Mouse (Mus musculus) limb, embryonic 15.5 days (tissue): Measurements from ENCODE around the gene Cplane1. TPM values are rescaled to one million over a fixed set of nuclear protein-coding genes. Genes with fewer than 3 reads are reported as not detected.

Experiments
- ATAC-seq: fragments of 200-750 bp; cut with Nextera tagmentation; 2 replicates; pipeline ENCODE4 v1.8.0; 2017; ENCODE audit warnings: low read depth, moderate TSS enrichment; ENCODE audit not compliant: insufficient number of reproducible peaks, low FRiP score, low TSS enrichment
- H3K27ac ChIP-seq: fragments of 300-500 bp; sonication (generic); 2 replicates; pipeline ENCODE4 v1.5.1; 2015; ENCODE audit warnings: moderate library complexity, mild to moderate bottlenecking, inconsistent platforms
- H3K27me3 ChIP-seq: fragments of 300-500 bp; sonication (generic); 2 replicates; pipeline ENCODE4 v1.6.1; 2015; ENCODE audit warnings: inconsistent platforms
- H3K36me3 ChIP-seq: fragments of 300-500 bp; sonication (generic); 2 replicates; pipeline ENCODE4 v1.6.1; 2015; ENCODE audit warnings: inconsistent platforms
- H3K4me1 ChIP-seq: fragments of 300-500 bp; sonication (generic); 2 replicates; pipeline ENCODE4 v1.6.1; 2015; ENCODE audit warnings: inconsistent platforms
- H3K4me2 ChIP-seq: fragments of 300-500 bp; sonication (generic); 2 replicates; pipeline ENCODE4 v1.6.1; 2015; ENCODE audit warnings: mild to moderate bottlenecking, inconsistent platforms
- H3K4me3 ChIP-seq: fragments of 300-500 bp; sonication (generic); 2 replicates; pipeline ENCODE4 v1.5.1; 2015; ENCODE audit warnings: mild to moderate bottlenecking, inconsistent platforms
- H3K9ac ChIP-seq: fragments of 300-500 bp; sonication (generic); 2 replicates; pipeline ENCODE4 v1.6.1; 2015; ENCODE audit warnings: inconsistent platforms
- H3K9me3 ChIP-seq: fragments of 300-500 bp; sonication (generic); 2 replicates; pipeline ENCODE4 v1.6.1; 2016; ENCODE audit warnings: inconsistent platforms
- WGBS: fragments of 180-500 bp; shearing (Covaris S2); methylation state at CpG from one replicate; pipeline ENCODE4 v1.1.7; 2015; 5-methylcytosine and 5-hydroxymethylcytosine counted together
- polyA plus RNA-seq: library from polyadenylated mRNA; unstranded; fragments of >200 nt; fragmentation: Nextera tagmentation; extraction: Ambion mirVana; gene quantifications from 2 replicates; pipeline ENCODE4 v1.2.1, GENCODE M21; 2015

Gene Cplane1
- polyA plus RNA-seq, 1 experiment from 2014 or later, result 8.2 TPM

DNA sequence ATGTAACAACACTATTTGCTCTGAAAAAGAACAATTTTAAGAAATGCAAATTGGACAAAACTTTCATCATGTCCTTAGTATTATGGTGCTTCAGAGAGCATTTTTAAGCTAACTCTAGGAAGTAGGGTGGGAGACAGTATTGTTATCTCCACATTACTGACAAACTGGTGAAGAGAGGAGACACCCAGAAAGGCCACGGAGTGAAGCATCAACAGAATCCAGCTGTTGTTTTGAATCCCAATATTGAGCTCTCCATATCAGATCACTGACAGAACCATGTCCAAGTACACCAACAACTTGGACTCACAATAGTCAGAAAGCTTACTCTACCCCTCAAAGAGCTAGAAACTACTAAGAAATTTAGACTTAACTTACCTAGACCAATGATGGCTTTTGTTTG, 136.6 kb downstream of the Cplane1 start:
- H3K4me1 ChIP-seq, result no peaks in the 10 kb centered on the region
- peaks cover 52% of the 10 kb centered on the region for H3K36me3 ChIP-seq
- no peak overlapping the region for H3K27ac ChIP-seq
- no peaks in the 10 kb centered on the region for H3K27me3 ChIP-seq
- no peak overlapping the region for H3K4me3 ChIP-seq
- no peak overlapping the region for H3K9ac ChIP-seq
- H3K9me3 ChIP-seq, result no peaks in the 10 kb centered on the region
- WGBS, result 76% methylated on average over 1 of the region's 1 CpGs
- no peak overlapping the region for H3K4me2 ChIP-seq
- ATAC-seq, result no peak

DNA sequence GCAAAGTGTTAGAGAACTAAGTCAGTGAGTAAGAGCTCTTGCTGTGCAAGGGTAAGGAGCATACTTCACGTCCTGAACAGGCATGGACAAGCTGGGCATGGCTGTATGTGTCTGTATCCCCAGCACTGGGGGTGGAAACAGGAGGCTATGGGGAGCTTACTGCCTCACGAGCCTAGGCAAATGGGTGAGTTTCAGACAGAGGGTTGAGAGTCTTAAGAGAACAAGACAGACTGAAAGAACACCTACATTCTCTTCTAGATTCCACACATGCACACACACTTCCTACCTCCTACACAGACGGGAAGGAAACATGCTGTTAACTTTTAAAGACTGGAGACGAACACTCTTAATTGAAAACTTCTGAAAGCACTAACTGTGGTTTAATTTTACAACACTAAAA, 148.5 kb downstream of the Cplane1 start:
- Histone ChIP-seq H3K4me2 (no peak overlapping the region), H3K36me3 (peaks cover 45% of the 10 kb centered on the region), H3K27ac (no peak overlapping the region), H3K4me1 (no peaks in the 10 kb centered on the region), H3K27me3 (no peaks in the 10 kb centered on the region), H3K9ac (no peak overlapping the region), H3K4me3 (no peak overlapping the region), H3K9me3 (no peaks in the 10 kb centered on the region)
- ATAC-seq, result no peak
- 57% methylated on average over 4 of the region's 4 CpGs for WGBS

DNA sequence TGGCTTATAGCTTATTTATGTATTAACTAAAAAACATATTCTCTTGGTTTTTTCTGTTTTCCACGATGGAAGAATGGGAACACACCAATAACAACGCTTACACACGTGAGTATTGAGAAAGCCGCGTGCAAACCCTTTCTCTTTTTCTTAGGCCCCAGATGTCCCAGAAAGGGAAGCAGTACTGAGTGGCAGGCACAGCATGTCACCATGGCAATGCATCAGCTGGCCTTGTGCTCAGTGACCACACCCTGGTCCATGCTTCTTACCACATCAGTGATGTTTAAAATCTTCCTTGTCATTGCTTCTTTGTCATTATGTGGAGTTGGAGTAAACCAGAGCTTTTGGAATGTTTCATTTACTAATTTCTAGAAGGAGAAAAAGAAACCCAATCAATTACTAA, 150.3 kb downstream of the Cplane1 start:
- no peak overlapping the region for H3K4me3 ChIP-seq
- no peak overlapping the region for H3K27ac ChIP-seq
- ATAC-seq, result no peak
- no peak overlapping the region for H3K4me2 ChIP-seq
- no peaks in the 10 kb centered on the region for H3K27me3 ChIP-seq
- H3K4me1 ChIP-seq, result no peaks in the 10 kb centered on the region
- no peak overlapping the region for H3K9ac ChIP-seq
- H3K36me3 ChIP-seq, result peaks cover 44% of the 10 kb centered on the region
- H3K9me3 ChIP-seq, result no peaks in the 10 kb centered on the region
- 91% methylated on average over 5 of the region's 5 CpGs for WGBS

Other genes with a start within 250 kb of the Cplane1 start
- 52.8 and 54.9 TPM in 2 replicates for gene Wdr70, start 69.9 kb upstream of the Cplane1 start, polyA plus RNA-seq
- gene Nup155, start 59.8 kb upstream of the Cplane1 start, polyA plus RNA-seq, result 13.4 and 14.1 TPM in 2 replicates